Mouse (Mus musculus): ENCODE measurements around the gene Trim67. TPM values are rescaled to one million over a fixed set of nuclear protein-coding genes. Genes with fewer than 3 reads are reported as not detected.

Gene Trim67
- polyA plus RNA-seq, 1 experiment from 2014 or later: 31.9 TPM

DNA sequence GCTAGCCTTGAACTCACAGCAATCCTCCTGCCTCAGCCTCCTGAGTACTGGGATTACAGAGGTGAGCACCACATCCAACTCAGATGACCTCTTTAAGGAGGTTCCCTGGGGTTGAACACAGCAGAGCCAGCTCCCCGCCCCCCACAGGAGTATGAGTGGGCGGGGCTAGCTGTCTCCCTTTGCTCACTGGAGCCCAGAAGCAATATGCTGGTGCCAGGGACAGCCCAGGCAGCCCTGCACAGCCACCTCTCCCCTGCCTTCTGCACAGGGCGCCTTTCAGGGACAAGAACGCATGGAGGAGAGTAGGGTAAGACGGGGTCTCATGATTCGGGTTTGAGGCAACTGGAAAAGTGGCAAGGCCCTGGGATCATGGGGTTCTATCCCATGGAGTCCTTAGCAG, 38.6 kb downstream of the Trim67 start:
- Histone ChIP-seq H3K4me3 (replicated peaks; ENCODE audit: low read depth, low read length) (no peak overlapping the region), H3K27me3 (ENCODE audit: control insufficient read depth, insufficient read depth, low read length) (no peaks in the 10 kb centered on the region; the same call in 1 of the 2 replicates), H3K4me1 (ENCODE audit: control insufficient read depth, insufficient read depth, low read length) (no peaks in the 10 kb centered on the region), H3K27ac (replicated peaks; ENCODE audit: low read depth, low read length) (no peak overlapping the region), H3K4me2 (ENCODE audit: low read length) (no peak overlapping the region), H3K36me3 (ENCODE audit: control insufficient read depth, insufficient read depth, low read length) (peaks cover 33% of the 10 kb centered on the region), H3K9me3 (ENCODE audit: control insufficient read depth, low read length) (no peaks in the 10 kb centered on the region), H3K9ac (replicated peaks; ENCODE audit: low read length) (no peak overlapping the region)
- ATAC-seq (ENCODE audit: low FRiP score, low TSS enrichment): no peak
- DNase-seq: no peak
- 79% methylated on average over 6 of the region's 6 CpGs for WGBS

DNA sequence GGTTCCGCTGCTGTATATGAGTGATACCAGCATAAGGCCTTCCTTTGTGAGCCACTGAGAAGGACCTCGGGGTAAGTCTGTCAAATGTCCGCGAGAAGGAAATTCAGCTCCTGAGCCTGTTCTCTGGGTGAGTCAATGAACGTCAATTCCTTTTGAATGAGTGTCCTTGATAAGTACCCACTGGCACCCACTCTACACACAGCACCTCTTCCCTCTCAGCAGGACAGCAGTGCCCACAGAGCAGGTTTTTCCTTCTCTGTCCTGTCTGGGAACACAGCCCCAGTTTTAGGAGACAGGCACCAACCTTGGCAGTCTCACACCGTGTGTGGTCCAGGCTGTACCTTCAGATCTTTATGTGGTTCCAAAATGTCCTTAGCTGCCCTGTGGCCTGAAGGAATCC, 39.0 kb downstream of the Trim67 start:
- H3K27ac ChIP-seq (replicated peaks; ENCODE audit: low read depth, low read length): no peak overlapping the region
- ATAC-seq (ENCODE audit: low FRiP score, low TSS enrichment) (no peak), DNase-seq (no peak)

DNA sequence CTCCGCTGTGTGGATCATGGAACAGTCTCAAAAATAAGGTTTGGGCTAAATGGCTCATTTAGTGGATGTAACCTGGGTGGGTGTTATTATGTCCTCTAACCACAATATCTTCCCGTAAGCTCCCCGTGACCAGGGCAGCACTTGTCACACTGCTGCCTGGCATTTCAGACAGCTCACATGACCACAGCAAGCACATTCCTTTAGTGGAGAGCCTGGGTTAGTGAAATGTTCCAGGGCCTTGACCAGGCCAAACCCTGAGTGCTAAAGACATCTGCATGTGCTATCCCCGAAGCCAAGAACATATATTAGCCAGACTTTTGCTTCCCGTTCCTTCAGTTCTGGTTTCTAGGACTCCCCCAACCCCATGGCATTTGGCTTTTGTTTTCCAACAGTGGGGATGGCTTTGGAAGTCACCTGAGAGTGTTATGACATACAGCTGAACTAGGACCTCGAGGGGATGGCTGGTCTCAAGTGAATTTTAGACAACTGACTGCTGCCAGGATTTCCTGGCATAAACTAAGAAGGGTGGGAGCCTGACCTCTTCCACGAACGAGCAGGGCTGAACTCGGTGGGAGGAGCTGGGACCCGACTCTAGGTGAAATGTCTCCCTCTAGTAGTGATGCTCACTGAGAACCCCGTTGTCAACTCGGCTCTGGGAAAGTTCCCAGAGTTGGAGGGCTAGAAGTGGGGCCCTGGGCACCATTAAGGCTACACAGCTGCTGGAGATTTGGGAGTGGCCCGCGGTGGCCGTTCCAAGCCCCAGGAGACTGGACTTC, 40.7 kb downstream of the Trim67 start:
- Histone ChIP-seq H3K4me2 (ENCODE audit: low read length) (no peak overlapping the region), H3K9ac (replicated peaks; ENCODE audit: low read length) (no peak overlapping the region), H3K9me3 (ENCODE audit: control insufficient read depth, low read length) (no peaks in the 10 kb centered on the region), H3K36me3 (ENCODE audit: control insufficient read depth, insufficient read depth, low read length) (peaks cover 31% of the 10 kb centered on the region), H3K27me3 (ENCODE audit: control insufficient read depth, insufficient read depth, low read length) (no peaks in the 10 kb centered on the region; the same call in 1 of the 2 replicates), H3K4me1 (ENCODE audit: control insufficient read depth, insufficient read depth, low read length) (no peaks in the 10 kb centered on the region), H3K4me3 (replicated peaks; ENCODE audit: low read depth, low read length) (no peak overlapping the region), H3K27ac (replicated peaks; ENCODE audit: low read depth, low read length) (no peak overlapping the region)
- no peak for ATAC-seq (ENCODE audit: low FRiP score, low TSS enrichment)
- no peak for DNase-seq
- 48% methylated on average over 15 of the region's 15 CpGs for WGBS

More for the DNA sequence above, 39.0 kb downstream of the Trim67 start:
- no peak overlapping the region for H3K4me3 ChIP-seq (replicated peaks; ENCODE audit: low read depth, low read length)
- no peak overlapping the region for H3K4me2 ChIP-seq (ENCODE audit: low read length)
- peaks cover 30% of the 10 kb centered on the region for H3K36me3 ChIP-seq (ENCODE audit: control insufficient read depth, insufficient read depth, low read length)
- H3K27me3 ChIP-seq (ENCODE audit: control insufficient read depth, insufficient read depth, low read length): no peaks in the 10 kb centered on the region; the same call in 1 of the 2 replicates
- H3K9me3 ChIP-seq (ENCODE audit: control insufficient read depth, low read length): no peaks in the 10 kb centered on the region
- WGBS: 92% methylated on average over 6 of the region's 6 CpGs
- H3K9ac ChIP-seq (replicated peaks; ENCODE audit: low read length): no peak overlapping the region
- H3K4me1 ChIP-seq (ENCODE audit: control insufficient read depth, insufficient read depth, low read length): no peaks in the 10 kb centered on the region

GRCm38 (mm10) chr8:124835848-124836247, 43.0 kb downstream of the Trim67 start:
- no peak overlapping the region for H3K4me3 ChIP-seq (replicated peaks; ENCODE audit: low read depth, low read length)
- no peak overlapping the region for H3K27ac ChIP-seq (replicated peaks; ENCODE audit: low read depth, low read length)
- no peaks in the 10 kb centered on the region for H3K4me1 ChIP-seq (ENCODE audit: control insufficient read depth, insufficient read depth, low read length)
- H3K9ac ChIP-seq (replicated peaks; ENCODE audit: low read length): no peak overlapping the region
- H3K27me3 ChIP-seq (ENCODE audit: control insufficient read depth, insufficient read depth, low read length): no peaks in the 10 kb centered on the region
- H3K9me3 ChIP-seq (ENCODE audit: control insufficient read depth, low read length): no peaks in the 10 kb centered on the region
- ATAC-seq (ENCODE audit: low FRiP score, low TSS enrichment): no peak
- no peak overlapping the region for H3K4me2 ChIP-seq (ENCODE audit: low read length)
- DNase-seq: no peak
- H3K36me3 ChIP-seq (ENCODE audit: control insufficient read depth, insufficient read depth, low read length): peaks cover 30% of the 10 kb centered on the region

GRCm38 (mm10) chr8:124836273-124836672, 43.4 kb downstream of the Trim67 start:
- WGBS: 83% methylated on average over 7 of the region's 7 CpGs
- H3K4me3 ChIP-seq (replicated peaks; ENCODE audit: low read depth, low read length): no peak overlapping the region
- DNase-seq (no peak), ATAC-seq (ENCODE audit: low FRiP score, low TSS enrichment) (no peak)
- no peaks in the 10 kb centered on the region for H3K9me3 ChIP-seq (ENCODE audit: control insufficient read depth, low read length)
- peaks cover 33% of the 10 kb centered on the region for H3K36me3 ChIP-seq (ENCODE audit: control insufficient read depth, insufficient read depth, low read length)
- H3K4me2 ChIP-seq (ENCODE audit: low read length): no peak overlapping the region
- H3K9ac ChIP-seq (replicated peaks; ENCODE audit: low read length): no peak overlapping the region
- H3K27ac ChIP-seq (replicated peaks; ENCODE audit: low read depth, low read length): no peak overlapping the region
- H3K4me1 ChIP-seq (ENCODE audit: control insufficient read depth, insufficient read depth, low read length): no peaks in the 10 kb centered on the region
- H3K27me3 ChIP-seq (ENCODE audit: control insufficient read depth, insufficient read depth, low read length): no peaks in the 10 kb centered on the region

DNA sequence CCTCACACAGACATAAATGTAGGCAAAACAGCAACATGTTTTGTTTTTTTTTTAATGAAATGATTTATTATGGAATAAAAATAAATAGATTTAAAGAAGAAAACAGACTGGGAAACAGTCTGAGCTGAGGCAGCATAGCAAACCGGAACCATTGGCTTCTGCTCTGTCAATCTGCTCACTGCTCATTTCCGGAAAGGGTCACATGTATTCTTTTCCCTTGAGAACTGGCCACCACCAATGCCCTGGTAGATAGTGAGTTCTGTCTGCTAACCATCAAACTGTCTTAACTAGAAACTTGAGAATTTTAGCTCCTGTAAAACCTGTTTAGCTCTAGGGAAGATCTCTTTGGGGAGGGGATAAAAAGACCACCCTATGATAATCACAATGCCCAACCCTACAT, 44.0 kb downstream of the Trim67 start:
- Histone ChIP-seq H3K9ac (replicated peaks; ENCODE audit: low read length) (no peak overlapping the region), H3K9me3 (ENCODE audit: control insufficient read depth, low read length) (no peaks in the 10 kb centered on the region), H3K4me2 (ENCODE audit: low read length) (no peak overlapping the region), H3K36me3 (ENCODE audit: control insufficient read depth, insufficient read depth, low read length) (peaks cover 37% of the 10 kb centered on the region), H3K4me1 (ENCODE audit: control insufficient read depth, insufficient read depth, low read length) (no peaks in the 10 kb centered on the region), H3K27me3 (ENCODE audit: control insufficient read depth, insufficient read depth, low read length) (no peaks in the 10 kb centered on the region), H3K27ac (replicated peaks; ENCODE audit: low read depth, low read length) (0 out of 2 replicates have a peak overlapping the region, but pooled peaks have one; percentile 26), H3K4me3 (replicated peaks; ENCODE audit: low read depth, low read length) (no peak overlapping the region)
- 90% methylated on average over 2 of the region's 2 CpGs for WGBS
- no peak for ATAC-seq (ENCODE audit: low FRiP score, low TSS enrichment)
- DNase-seq: no peak

GRCm38 (mm10) chr8:124837956-124838355, 45.1 kb downstream of the Trim67 start:
- Histone ChIP-seq H3K9ac (replicated peaks; ENCODE audit: low read length) (no peak overlapping the region), H3K36me3 (ENCODE audit: control insufficient read depth, insufficient read depth, low read length) (peaks cover 41% of the 10 kb centered on the region), H3K4me3 (replicated peaks; ENCODE audit: low read depth, low read length) (no peak overlapping the region), H3K27me3 (ENCODE audit: control insufficient read depth, insufficient read depth, low read length) (no peaks in the 10 kb centered on the region), H3K4me2 (ENCODE audit: low read length) (no peak overlapping the region), H3K9me3 (ENCODE audit: control insufficient read depth, low read length) (no peaks in the 10 kb centered on the region), H3K27ac (replicated peaks; ENCODE audit: low read depth, low read length) (no peak overlapping the region), H3K4me1 (ENCODE audit: control insufficient read depth, insufficient read depth, low read length) (no peaks in the 10 kb centered on the region)
- WGBS: 90% methylated on average over 2 of the region's 2 CpGs
- DNase-seq (no peak), ATAC-seq (ENCODE audit: low FRiP score, low TSS enrichment) (no peak)

- Histone ChIP-seq H3K27ac (replicated peaks; ENCODE audit: low read depth, low read length) (no peak overlapping the region), H3K9me3 (ENCODE audit: control insufficient read depth, low read length) (no peaks in the 10 kb centered on the region), H3K36me3 (ENCODE audit: control insufficient read depth, insufficient read depth, low read length) (peaks cover 45% of the 10 kb centered on the region), H3K9ac (replicated peaks; ENCODE audit: low read length) (no peak overlapping the region), H3K4me2 (ENCODE audit: low read length) (no peak overlapping the region), H3K27me3 (ENCODE audit: control insufficient read depth, insufficient read depth, low read length) (no peaks in the 10 kb centered on the region), H3K4me1 (ENCODE audit: control insufficient read depth, insufficient read depth, low read length) (no peaks in the 10 kb centered on the region), H3K4me3 (replicated peaks; ENCODE audit: low read depth, low read length) (no peak overlapping the region)
- ATAC-seq (ENCODE audit: low FRiP score, low TSS enrichment) (no peak), DNase-seq (no peak)
- 94% methylated on average over 10 of the region's 10 CpGs for WGBS
Measured at GRCm38 (mm10) chr8:124839371-124839770, 46.5 kb downstream of the Trim67 start.

DNA sequence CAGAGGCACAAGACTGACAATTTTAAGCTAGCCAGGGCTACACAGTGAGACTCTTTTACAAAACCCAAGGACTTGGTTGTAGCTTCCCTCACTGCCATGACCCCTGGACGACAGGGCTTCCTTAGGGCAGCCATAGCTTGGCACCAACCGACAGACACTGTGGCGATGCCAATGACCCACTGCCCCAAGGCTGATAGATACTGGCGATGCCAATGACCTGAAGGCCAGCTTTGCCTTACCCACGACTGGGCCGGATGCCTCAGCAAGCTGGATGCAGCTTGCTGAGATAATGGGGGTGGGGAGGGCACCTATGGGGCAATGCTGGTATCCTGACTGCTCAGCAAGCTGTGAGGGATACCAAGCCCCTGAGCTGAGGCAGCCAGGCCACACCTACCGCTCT, 48.0 kb downstream of the Trim67 start:
- Histone ChIP-seq H3K9me3 (ENCODE audit: control insufficient read depth, low read length) (no peaks in the 10 kb centered on the region), H3K27ac (replicated peaks; ENCODE audit: low read depth, low read length) (no peak overlapping the region), H3K36me3 (ENCODE audit: control insufficient read depth, insufficient read depth, low read length) (peaks cover 45% of the 10 kb centered on the region), H3K4me2 (ENCODE audit: low read length) (no peak overlapping the region), H3K4me1 (ENCODE audit: control insufficient read depth, insufficient read depth, low read length) (no peaks in the 10 kb centered on the region), H3K27me3 (ENCODE audit: control insufficient read depth, insufficient read depth, low read length) (no peaks in the 10 kb centered on the region), H3K9ac (replicated peaks; ENCODE audit: low read length) (no peak overlapping the region), H3K4me3 (replicated peaks; ENCODE audit: low read depth, low read length) (no peak overlapping the region)
- 96% methylated on average over 7 of the region's 7 CpGs for WGBS
- ATAC-seq (ENCODE audit: low FRiP score, low TSS enrichment) (no peak), DNase-seq (no peak)

All from midbrain, embryonic 14.5 days (tissue).